Mouse (Mus musculus) myocyte (in vitro differentiated cells): ENCODE measurements around the gene Ogfod3. TPM values are rescaled to one million over a fixed set of nuclear protein-coding genes. Genes with fewer than 3 reads are reported as not detected.
A peak's percentile ranks its signal among the peaks of the same experiment; 100 is the strongest.

Source experiments
- H3K27me3 ChIP-seq: one replicate; pipeline ENCODE4 v1.6.1; 2011; ENCODE audit not compliant: control insufficient read depth, insufficient read depth, insufficient read length
- H3K36me3 ChIP-seq: one replicate; pipeline ENCODE4 v1.6.1; 2011; ENCODE audit not compliant: control insufficient read depth, insufficient read depth
- H3K4me2 ChIP-seq: one replicate; pipeline ENCODE4 v1.6.1; 2011; ENCODE audit warnings: low read depth, control low read depth
- H3K4me3 ChIP-seq: one replicate; pipeline ENCODE4 v1.5.1; 2011; ENCODE audit warnings: mild to moderate bottlenecking, control low read depth, moderate library complexity
- H3K79me2 ChIP-seq: one replicate; pipeline ENCODE4 v1.6.1; 2011; ENCODE audit not compliant: control insufficient read depth, insufficient read depth
- H3ac ChIP-seq: one replicate; pipeline ENCODE4 v1.6.1; 2011; ENCODE audit not compliant: control insufficient read depth, insufficient read length
- CEBPB ChIP-seq: IDR thresholded peaks from 2 replicates; pipeline ENCODE4 v1.6.1; 2011; ENCODE audit warnings: mild to moderate bottlenecking, moderate library complexity; ENCODE audit not compliant: poor library complexity, insufficient read depth, severe bottlenecking
- E2F4 ChIP-seq: IDR thresholded peaks from one replicate; pipeline ENCODE4 v1.6.1; 2011; ENCODE audit warnings: mild to moderate bottlenecking, control low read depth, moderate library complexity; ENCODE audit not compliant: insufficient read depth
- MAX ChIP-seq: IDR thresholded peaks from one replicate; pipeline ENCODE4 v1.6.1; 2011; ENCODE audit warnings: low read depth, mild to moderate bottlenecking, control low read depth
- MYOD1 ChIP-seq, 3 experiments: IDR thresholded peaks; one replicate each; pipeline ENCODE4 v1.6.1; 2011; ENCODE audit warnings: control low read depth in 2 of 3, low read depth in 2 of 3, mild to moderate bottlenecking in 2 of 3, moderate library complexity in 1 of 3; ENCODE audit not compliant: insufficient read length in 2 of 3, control insufficient read depth in 1 of 3
- MYOG ChIP-seq, 3 experiments: IDR thresholded peaks; one replicate each; pipeline ENCODE4 v1.6.1; 2011; ENCODE audit warnings: control low read depth in 2 of 3, low read depth in 2 of 3, mild to moderate bottlenecking in 2 of 3; ENCODE audit not compliant: insufficient read length in 2 of 3, control insufficient read depth in 1 of 3, insufficient read depth in 1 of 3
- POLR2A ChIP-seq: IDR thresholded peaks from one replicate; pipeline ENCODE4 v1.6.1; 2011; ENCODE audit warnings: low read depth, mild to moderate bottlenecking, control low read depth, moderate library complexity; ENCODE audit not compliant: insufficient read length
- POLR2AphosphoS2 ChIP-seq: IDR thresholded peaks from one replicate; pipeline ENCODE4 v1.6.1; 2011; ENCODE audit warnings: low read depth, control low read depth; ENCODE audit not compliant: insufficient read length
- REST ChIP-seq: IDR thresholded peaks from one replicate; pipeline ENCODE4 v1.6.1; 2011; ENCODE audit warnings: mild to moderate bottlenecking, control low read depth, moderate library complexity; ENCODE audit not compliant: insufficient read depth, insufficient read length
- SRF ChIP-seq: IDR thresholded peaks from one replicate; pipeline ENCODE4 v1.6.1; 2011; ENCODE audit warnings: low read depth; ENCODE audit not compliant: control insufficient read depth, insufficient read length
- TCF12 ChIP-seq: IDR thresholded peaks from one replicate; pipeline ENCODE4 v1.6.1; 2011; ENCODE audit warnings: mild to moderate bottlenecking, control low read depth; ENCODE audit not compliant: poor library complexity, insufficient read depth, severe bottlenecking
- TCF3 ChIP-seq: IDR thresholded peaks from one replicate; pipeline ENCODE4 v1.6.1; 2011; ENCODE audit warnings: low read depth, control low read depth; ENCODE audit not compliant: insufficient read length
- USF1 ChIP-seq: IDR thresholded peaks from one replicate; pipeline ENCODE4 v1.6.1; 2011; ENCODE audit warnings: low read depth, mild to moderate bottlenecking, control low read depth, moderate library complexity
- polyA plus RNA-seq: library from polyadenylated mRNA; unstranded; fragments of >200 nt; fragmentation: generic; extraction: Trizol; gene quantifications from one replicate; pipeline ENCODE4 v1.2.1, GENCODE M21; 2012; ENCODE audit warnings: missing spikeins

Ogfod3 gene
- polyA plus RNA-seq, 1 experiment, result 12.5 TPM

GRCm38 (mm10) chr11:121219776-121220175 is 15.3 kb upstream of the Ogfod3 start:
- no peak overlapping the region for H3ac ChIP-seq
- no peaks in the 10 kb centered on the region for H3K79me2 ChIP-seq
- TF ChIP-seq CEBPB (no peak), TCF12 (no peak), MYOG (IDR thresholded peaks at IDR 0.05; ENCODE audit: control insufficient read depth in 1 of 3, insufficient read depth in 1 of 3, insufficient read length in 2 of 3, low read depth in 2 of 3) (no peak), E2F4 (no peak), POLR2A (no peak)
- no peak overlapping the region for H3K4me3 ChIP-seq
- H3K36me3 ChIP-seq, result peaks cover 18% of the 10 kb centered on the region
- no peak overlapping the region for H3K4me2 ChIP-seq
- no peaks in the 10 kb centered on the region for H3K27me3 ChIP-seq

GRCm38 (mm10) chr11:121216831-121217230 is 12.3 kb upstream of the Ogfod3 start:
- no peaks in the 10 kb centered on the region for H3K27me3 ChIP-seq
- no peak for TF ChIP-seq TCF3
- TF ChIP-seq MYOD1 (IDR thresholded peaks at IDR 0.05; ENCODE audit: control insufficient read depth in 1 of 3, insufficient read length in 2 of 3, low read depth in 2 of 3), result no peak
- no peak for TF ChIP-seq POLR2A
- no peak for TF ChIP-seq MAX
- H3K4me2 ChIP-seq, result no peak overlapping the region
- H3K36me3 ChIP-seq, result peaks cover 7% of the 10 kb centered on the region
- no peaks in the 10 kb centered on the region for H3K79me2 ChIP-seq
- no peak overlapping the region for H3K4me3 ChIP-seq
- no peak overlapping the region for H3ac ChIP-seq

DNA sequence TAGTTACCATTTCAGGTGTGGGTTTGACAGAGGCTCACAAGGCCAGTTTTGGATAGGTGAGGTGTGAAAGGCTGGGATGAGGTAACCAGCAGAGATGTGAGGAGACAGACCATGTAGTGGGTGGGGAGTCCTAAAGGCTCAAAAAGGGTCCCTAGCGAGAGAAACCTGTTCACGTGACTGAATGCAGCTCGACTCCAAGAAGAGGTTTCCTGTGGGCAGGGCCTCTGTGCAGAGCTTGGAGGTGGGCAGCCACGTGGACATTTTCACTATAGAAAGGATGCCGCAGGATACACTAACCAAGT is 701 bp downstream of the Ogfod3 start:
- no peaks in the 10 kb centered on the region for H3K27me3 ChIP-seq
- no peak overlapping the region for H3ac ChIP-seq
- H3K4me2 ChIP-seq, result peak overlapping the region; percentile 78
- TF ChIP-seq USF1, result peak; percentile 64
- no peak for TF ChIP-seq CEBPB
- no peak for TF ChIP-seq E2F4
- peak overlapping the region; percentile 46 for H3K4me3 ChIP-seq
- no peaks in the 10 kb centered on the region for H3K79me2 ChIP-seq
- H3K36me3 ChIP-seq, result peaks cover 12% of the 10 kb centered on the region

- Histone ChIP-seq H3K27me3 (no peaks in the 10 kb centered on the region), H3K4me3 (no peak overlapping the region), H3K79me2 (no peaks in the 10 kb centered on the region), H3K36me3 (no peaks in the 10 kb centered on the region), H3ac (no peak overlapping the region), H3K4me2 (no peak overlapping the region)
- TF ChIP-seq POLR2A (no peak), MAX (no peak), MYOD1 (IDR thresholded peaks at IDR 0.05; ENCODE audit: control insufficient read depth in 1 of 3, insufficient read length in 2 of 3, low read depth in 2 of 3) (no peak), SRF (no peak), CEBPB (no peak), POLR2AphosphoS2 (no peak), TCF12 (no peak), REST (no peak), E2F4 (no peak), MYOG (IDR thresholded peaks at IDR 0.05; ENCODE audit: control insufficient read depth in 1 of 3, insufficient read depth in 1 of 3, insufficient read length in 2 of 3, low read depth in 2 of 3) (no peak), TCF3 (no peak), USF1 (no peak)
These were observed 2.9 kb downstream of the Ogfod3 start for GRCm38 (mm10) chr11:121201436-121202198.

GRCm38 (mm10) chr11:121200781-121201180 is 3.7 kb downstream of the Ogfod3 start:
- Histone ChIP-seq H3ac (no peak overlapping the region), H3K4me3 (no peak overlapping the region), H3K27me3 (no peaks in the 10 kb centered on the region), H3K36me3 (no peaks in the 10 kb centered on the region), H3K4me2 (no peak overlapping the region), H3K79me2 (no peaks in the 10 kb centered on the region)
- TF ChIP-seq POLR2A, result no peak

DNA sequence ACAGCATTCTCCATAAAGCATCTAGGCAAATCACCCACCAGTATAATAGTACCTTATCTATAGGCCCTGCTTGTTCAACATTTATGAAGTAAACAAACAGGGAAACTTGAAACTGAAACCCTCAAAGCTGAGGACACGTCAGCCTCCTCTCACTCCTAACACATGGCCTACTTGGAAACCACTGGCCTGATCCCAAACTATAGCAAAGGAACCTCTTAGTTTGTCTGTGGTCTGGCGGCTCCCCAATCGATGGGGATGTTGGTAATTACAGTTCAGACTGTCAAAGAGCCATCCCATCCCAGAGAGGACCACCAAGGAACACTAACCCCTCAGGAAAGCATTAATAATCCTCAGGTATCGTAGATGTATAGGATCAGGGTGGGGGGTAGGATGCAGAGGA is 4.7 kb downstream of the Ogfod3 start:
- H3K27me3 ChIP-seq, result no peaks in the 10 kb centered on the region
- TF ChIP-seq TCF3 (no peak), MYOD1 (IDR thresholded peaks at IDR 0.05; ENCODE audit: control insufficient read depth in 1 of 3, insufficient read length in 2 of 3, low read depth in 2 of 3) (no peak), CEBPB (no peak), MYOG (IDR thresholded peaks at IDR 0.05; ENCODE audit: control insufficient read depth in 1 of 3, insufficient read depth in 1 of 3, insufficient read length in 2 of 3, low read depth in 2 of 3) (no peak), USF1 (no peak), MAX (no peak), POLR2AphosphoS2 (no peak), POLR2A (no peak), SRF (no peak), TCF12 (no peak), E2F4 (no peak), REST (no peak)
- H3K79me2 ChIP-seq, result no peaks in the 10 kb centered on the region
- no peak overlapping the region for H3K4me3 ChIP-seq
- H3K36me3 ChIP-seq, result no peaks in the 10 kb centered on the region
- no peak overlapping the region for H3ac ChIP-seq
- H3K4me2 ChIP-seq, result peak overlapping the region; percentile 46
